Mouse (Mus musculus) mesoderm, embryonic 11.5 days (tissue): ENCODE measurements around the gene A930017K11Rik.

Experiments
- DNase-seq: peaks from one replicate; pipeline ENCODE4 v3.0.0-alpha.2; 2012; ENCODE audit warnings: low read depth, low spot score

Gene A930017K11Rik

GRCm38 (mm10) chr17:25951803-25952623 lies at the start of gene A930017K11Rik:
TSS of gene A930017K11Rik (minus strand) at chr17:25952565.
- DNase-seq: peak; percentile 19

GRCm38 (mm10) chr17:25998425-25998824 lies 46.1 kb upstream of the A930017K11Rik start:
- no peak for DNase-seq

GRCm38 (mm10) chr17:25993489-25993888 lies 41.1 kb upstream of the A930017K11Rik start:
- no peak for DNase-seq

- no peak for DNase-seq
Observed at GRCm38 (mm10) chr17:25992274-25992673, 39.9 kb upstream of the A930017K11Rik start.

GRCm38 (mm10) chr17:25990331-25990730 lies 38.0 kb upstream of the A930017K11Rik start:
- DNase-seq: no peak

- DNase-seq: peak; percentile 97
Observed at GRCm38 (mm10) chr17:25985306-25986294, 33.2 kb upstream of the A930017K11Rik start, which contains the start of gene Capn15. TSS of gene Capn15 (minus strand) at chr17:25985796.

GRCm38 (mm10) chr17:25984556-25985305 lies 32.4 kb upstream of the A930017K11Rik start:
- DNase-seq: peak; percentile 4

- DNase-seq: no peak
Observed at GRCm38 (mm10) chr17:25984066-25984465, 31.7 kb upstream of the A930017K11Rik start.

GRCm38 (mm10) chr17:25982913-25983312 lies 30.5 kb upstream of the A930017K11Rik start:
- DNase-seq: no peak

GRCm38 (mm10) chr17:25980854-25981253 lies 28.5 kb upstream of the A930017K11Rik start:
- no peak for DNase-seq

GRCm38 (mm10) chr17:25979829-25980738 lies 27.7 kb upstream of the A930017K11Rik start:
- DNase-seq: no peak

GRCm38 (mm10) chr17:25970954-25971707 lies 18.8 kb upstream of the A930017K11Rik start:
- no peak for DNase-seq

- DNase-seq: no peak
Observed at GRCm38 (mm10) chr17:25970448-25970847, 18.1 kb upstream of the A930017K11Rik start.

GRCm38 (mm10) chr17:25968176-25968575 lies 15.8 kb upstream of the A930017K11Rik start:
- no peak for DNase-seq

- no peak for DNase-seq
Observed at GRCm38 (mm10) chr17:25967652-25968051, 15.3 kb upstream of the A930017K11Rik start.

- DNase-seq: no peak
Observed at GRCm38 (mm10) chr17:25964271-25964670, 11.9 kb upstream of the A930017K11Rik start.

- DNase-seq: no peak
Observed at GRCm38 (mm10) chr17:25962413-25962905, 10.1 kb upstream of the A930017K11Rik start.

GRCm38 (mm10) chr17:25961566-25961965 lies 9.2 kb upstream of the A930017K11Rik start:
- no peak for DNase-seq
